Mouse (Mus musculus) heart, adult 18-20 months (tissue): ENCODE data around the gene Kndc1. TPM values are rescaled to one million over a fixed set of nuclear protein-coding genes. Genes with fewer than 3 reads are reported as not detected.

Experiments used
- DNase-seq, 2 experiments: peaks; one replicate each; pipeline ENCODE4 v3.0.0; 2021 to 2022; ENCODE audit warnings: mixed read lengths in 1 of 2
- total RNA-seq, 2 experiments: library from RNA; stranded (reverse); gene quantifications; 2 replicates each; pipeline ENCODE4 v1.2.3; 2021

Kndc1 gene
- total RNA-seq, 2 experiments from 2014 or later: 0.26 TPM; not detected in 1

GRCm38 (mm10) chr7:139905661-139906060, 11.2 kb downstream of the Kndc1 start:
- DNase-seq: peak; percentile 13 to 43

DNA sequence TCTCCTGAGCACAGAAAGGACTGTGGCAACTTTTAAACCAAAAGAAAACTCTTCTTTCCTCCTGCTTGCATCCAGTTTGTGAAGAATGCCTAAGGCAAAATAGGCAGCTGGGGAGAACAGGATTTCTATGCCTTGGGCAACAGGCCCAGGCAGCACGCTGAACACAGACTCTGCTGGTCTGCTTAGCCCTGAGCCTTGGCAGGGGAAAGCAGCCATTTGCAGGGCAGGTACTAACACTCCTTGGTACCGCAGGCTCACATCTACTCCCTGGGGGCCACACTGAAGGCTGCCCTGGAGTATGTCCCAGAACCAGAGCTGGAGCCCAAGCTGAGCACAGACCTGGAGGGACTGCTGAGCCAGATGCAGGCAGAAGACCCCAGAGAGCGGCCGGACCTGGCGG, 13.7 kb downstream of the Kndc1 start:
- DNase-seq: no peak

DNA sequence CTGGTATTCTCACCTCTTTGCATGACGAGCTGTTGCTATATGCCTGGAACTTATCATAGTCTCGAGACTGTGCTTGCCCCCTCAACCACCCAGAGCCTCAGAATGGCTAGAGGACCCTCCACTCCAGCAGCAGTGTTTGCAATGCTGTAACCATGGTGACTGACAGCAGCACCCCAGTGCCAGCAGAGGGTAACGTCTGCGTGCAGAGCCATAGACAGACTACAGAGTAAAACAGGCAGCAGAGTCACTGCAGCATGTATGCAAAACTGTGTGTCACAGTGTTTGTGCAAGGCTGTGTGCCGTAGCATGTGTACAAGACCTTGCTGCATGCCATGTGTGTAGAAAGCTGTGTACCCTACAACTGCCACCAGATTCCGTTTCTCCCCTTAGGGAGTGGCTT, 15.0 kb downstream of the Kndc1 start:
- DNase-seq: no peak

GRCm38 (mm10) chr7:139910204-139910835, 15.8 kb downstream of the Kndc1 start:
- no peak for DNase-seq

- no peak for DNase-seq
Observed at GRCm38 (mm10) chr7:139914141-139915047, 19.9 kb downstream of the Kndc1 start.

- no peak for DNase-seq
Observed at GRCm38 (mm10) chr7:139915646-139916257, 21.3 kb downstream of the Kndc1 start.

DNA sequence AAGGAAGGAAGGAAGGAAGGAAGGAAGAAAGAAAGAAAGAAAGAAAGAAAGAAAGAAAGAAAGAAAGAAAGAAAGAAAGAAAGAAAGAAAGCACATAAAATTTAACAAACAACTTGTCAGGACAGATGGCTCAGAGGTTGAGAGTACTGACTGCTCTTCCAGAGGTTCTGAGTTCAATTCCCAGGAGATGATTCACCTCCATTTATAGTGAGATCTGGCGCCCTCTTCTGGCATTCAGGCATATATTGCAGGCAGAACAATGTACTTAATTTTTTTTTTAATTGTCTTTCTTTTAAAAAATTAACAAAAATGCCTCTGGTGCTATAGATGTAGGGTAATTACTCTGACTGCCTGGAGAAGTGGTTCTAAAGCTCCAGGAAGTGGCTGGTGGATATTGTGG, 21.8 kb downstream of the Kndc1 start:
- no peak for DNase-seq

DNA sequence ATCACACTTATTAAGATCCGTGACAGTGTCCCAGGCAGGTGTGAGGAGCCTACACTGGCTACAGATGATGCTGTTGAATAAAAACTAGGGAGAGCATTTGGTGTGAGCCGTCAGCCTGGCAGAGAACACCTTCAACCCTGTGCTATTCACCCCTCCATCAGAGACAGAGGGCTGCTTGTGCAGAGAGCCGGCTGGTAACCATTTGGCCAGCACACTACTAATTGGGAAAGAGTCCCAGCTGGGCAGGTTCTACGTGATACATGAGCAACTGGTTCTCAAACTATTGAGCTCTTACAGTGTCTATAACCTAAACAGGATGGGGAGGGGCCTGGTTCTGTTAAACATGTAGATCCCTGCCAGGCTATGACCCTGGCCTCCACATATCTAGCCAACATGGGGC, 23.8 kb downstream of the Kndc1 start:
- DNase-seq: no peak

DNA sequence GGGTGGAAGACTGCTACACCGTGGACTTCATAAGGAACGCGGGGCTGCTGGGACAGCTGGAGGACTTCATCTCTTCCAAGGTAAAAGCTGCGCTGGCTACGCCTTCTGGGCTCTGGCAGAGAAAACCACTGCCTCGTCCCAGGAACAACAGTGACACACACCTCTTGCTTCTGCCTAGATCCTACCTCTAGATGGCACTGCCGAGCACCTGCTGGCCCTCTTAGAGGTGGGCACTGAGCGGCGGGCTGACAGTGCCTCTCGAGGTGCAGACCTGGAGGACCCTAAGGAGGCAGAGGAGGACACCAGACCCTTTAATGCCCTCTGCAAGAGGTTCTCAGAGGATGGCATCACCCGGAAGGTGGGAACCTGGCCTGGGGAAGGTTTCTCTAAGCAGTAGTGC, 36.2 kb downstream of the Kndc1 start:
- peak in 1 of 2 experiments; percentile 25 for DNase-seq

- DNase-seq: no peak
Observed at GRCm38 (mm10) chr7:139936705-139937104, 42.2 kb downstream of the Kndc1 start.

DNA sequence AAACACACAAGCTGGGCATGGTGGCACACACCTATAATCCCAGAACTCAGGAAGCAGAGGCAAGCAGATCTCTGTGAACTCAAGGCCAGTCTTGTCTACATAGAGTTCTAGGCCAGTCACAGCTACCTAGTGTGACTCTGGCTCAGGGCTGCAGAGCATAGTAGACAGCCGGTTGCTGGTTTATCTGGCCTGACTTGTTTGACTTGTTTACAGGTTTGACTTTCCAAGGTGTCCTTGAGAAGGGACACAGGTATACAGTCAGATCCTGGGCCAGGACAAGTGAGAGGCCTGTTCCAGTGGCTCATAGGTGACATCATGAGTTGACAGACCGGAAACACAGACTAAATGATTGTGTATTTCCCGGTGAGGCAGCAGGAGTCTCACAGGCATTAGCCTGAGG, 42.6 kb downstream of the Kndc1 start:
- no peak for DNase-seq

DNA sequence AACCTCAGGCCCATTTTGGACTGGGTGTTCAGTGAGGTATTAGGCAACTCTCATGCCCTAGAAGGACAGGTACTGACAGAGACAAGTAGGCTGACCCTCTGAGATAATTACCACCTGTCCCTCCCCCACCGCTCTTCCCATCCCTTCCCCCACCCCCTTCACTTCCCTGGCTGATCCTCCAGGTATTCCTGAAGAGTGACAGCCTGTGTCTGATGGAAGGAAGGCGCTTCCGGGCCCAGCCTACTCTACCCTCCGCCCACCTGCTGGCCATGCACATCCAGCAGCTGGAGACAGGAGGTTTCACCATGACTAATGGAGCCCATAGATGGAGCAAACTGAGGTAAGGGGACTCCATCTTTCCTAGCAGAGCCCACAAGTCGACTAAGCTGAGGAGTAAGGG, 43.3 kb downstream of the Kndc1 start:
- DNase-seq: no peak

- DNase-seq: no peak
Observed at GRCm38 (mm10) chr7:139940476-139941209, 46.1 kb downstream of the Kndc1 start.

- peak in 1 of 2 experiments; percentile 26 for DNase-seq
Observed at GRCm38 (mm10) chr7:139943674-139944281, 49.3 kb downstream of the Kndc1 start, which contains the start of gene Utf1. Utf1 (plus strand) TSS chr7:139943789.

- peak in 1 of 2 experiments; percentile 6 for DNase-seq
Observed at GRCm38 (mm10) chr7:139944291-139945240, 50.1 kb downstream of the Kndc1 start.

GRCm38 (mm10) chr7:139945516-139945915, 51.0 kb downstream of the Kndc1 start:
- no peak for DNase-seq

DNA sequence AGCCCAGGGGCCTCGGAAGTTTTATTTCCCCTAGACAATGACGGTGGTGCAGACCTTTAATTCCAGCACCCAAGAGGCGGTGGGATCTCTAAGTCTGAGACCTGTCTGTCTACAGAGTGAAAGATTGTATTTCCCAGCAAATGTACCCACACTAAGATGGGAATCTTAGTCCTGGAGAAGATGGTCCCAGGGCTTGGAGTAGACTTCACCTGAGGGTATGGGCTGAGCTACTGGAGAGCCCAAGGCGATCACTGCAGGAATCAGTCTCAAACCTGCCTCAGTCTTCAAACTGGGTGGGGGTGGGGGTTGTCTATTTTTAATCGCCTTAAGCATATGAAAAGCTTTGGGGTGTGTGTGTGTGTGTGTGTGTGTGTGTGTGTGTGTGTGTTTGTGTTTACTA, 51.5 kb downstream of the Kndc1 start:
- DNase-seq: no peak

DNA sequence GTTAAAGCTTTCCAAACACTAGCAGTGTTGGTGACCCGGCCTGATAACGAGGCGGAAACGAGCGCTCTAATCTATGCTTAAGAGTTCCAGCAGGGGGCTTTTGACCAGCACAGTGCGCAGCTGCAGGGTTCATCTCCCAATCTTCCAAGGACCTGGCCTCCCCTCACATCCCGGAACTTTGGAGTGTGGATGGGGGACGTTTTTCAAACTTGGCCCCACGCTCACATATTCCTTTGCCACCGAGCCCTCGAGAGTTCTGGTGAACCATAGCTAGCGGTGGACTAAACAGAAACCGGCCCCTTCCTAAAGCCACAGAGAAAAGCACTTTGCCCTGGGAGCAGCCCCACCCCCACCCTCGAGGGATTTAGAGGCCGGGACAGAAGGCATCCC, 55.4 kb downstream of the Kndc1 start:
- DNase-seq: peak; percentile 63 to 71

GRCm38 (mm10) chr7:139950283-139950971, 55.9 kb downstream of the Kndc1 start:
- DNase-seq: peak; percentile 74 to 80

- DNase-seq: peak; percentile 32 to 54
Observed at GRCm38 (mm10) chr7:139951079-139951478, 56.6 kb downstream of the Kndc1 start.
